Mouse (Mus musculus): Measurements from ENCODE around the gene Ttc36.
"Not testable (repeated sequence)": the region's sequence is repeated elsewhere in the genome, so short reads cannot be mapped to it uniquely, and the experiment has no call there.

GRCm38 (mm10) chr9:44768029-44768394 lies 34.9 kb downstream of the Ttc36 start:
- TF ChIP-seq POLR2A (IDR thresholded peaks at IDR 0.05; ENCODE audit: extremely low read depth, insufficient read depth, low read length); CTCF (IDR thresholded peaks at IDR 0.05; ENCODE audit: low read depth, low read length): not testable (repeated sequence)

All from liver, adult 2 months (tissue).